Mouse (Mus musculus): ENCODE data around the gene Ank3.

DNA sequence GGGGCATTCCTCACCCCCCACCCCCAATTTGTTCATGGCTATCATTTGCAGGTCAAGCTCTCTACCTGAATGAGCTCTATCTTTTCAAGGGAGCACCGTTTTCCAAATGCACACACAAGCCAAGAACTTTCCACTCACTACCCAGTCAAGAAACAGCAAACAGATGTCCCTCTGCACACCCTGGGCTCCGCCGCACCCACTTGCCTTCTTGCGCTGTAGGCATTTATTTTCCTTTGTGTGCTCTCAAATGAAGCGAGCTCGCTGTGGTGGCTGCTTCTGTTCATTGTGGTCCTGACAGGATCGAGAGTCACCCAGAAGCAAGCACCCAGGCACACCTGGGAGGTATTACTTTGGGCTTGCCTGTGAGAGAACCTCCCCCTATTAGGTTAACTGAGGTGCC lies 564.4 kb downstream of the Ank3 start:
- no peak for TF ChIP-seq CTCF (IDR thresholded peaks at IDR 0.05; ENCODE audit: low read depth, low read length)
- no peak for TF ChIP-seq POLR2A (IDR thresholded peaks at IDR 0.05; ENCODE audit: extremely low read depth, insufficient read depth, low read length)

Data from liver, adult 2 months (tissue).